9 mouse cellular contexts compared by ENCODE assay signal in genomic region chr4:41275927-41276326, GRCm38 (mm10). TPM values are rescaled to one million over a fixed set of nuclear protein-coding genes. Genes with fewer than 3 reads are reported as not detected.
DNase-seq lines count a peak whose midpoint lies in the region; ATAC-seq and TF ChIP-seq lines count a peak whose summit lies in the region.
"Had no signal": no experiment of that assay in that cellular context is flagged by ENCODE, and none has a peak within 500 bp of the region (broad histone marks: within the 10 kb centered on the region; RNA-seq: fewer than 3 reads in every experiment).

No protein-coding gene starts in this region.

- DNase-seq in heart, postnatal 4 days, result no peak
- DNase-seq in ES-E14 (ENCODE audit: low read depth, low spot score), result no peak
- DNase-seq in forebrain, postnatal 0 days, result no peak
- no peak for DNase-seq in liver, postnatal 0 days
- DNase-seq in urinary bladder, postnatal 4 days (ENCODE audit: low spot score in 2 of 2), result no peak
- no peak for DNase-seq in urinary bladder, postnatal 10 days (ENCODE audit: low spot score)
- no peak for DNase-seq in retina, postnatal 1 day
- DNase-seq: lung, postnatal 14 days had no signal

- no peaks in the 10 kb centered on the region for H3K9me3 ChIP-seq in heart, embryonic 12.5 days (replicated peaks)
- H3K9me3 ChIP-seq in ES-E14 (ENCODE audit: control insufficient read depth, insufficient read depth, low read depth, low read length), result no peaks in the 10 kb centered on the region
- H3K9me3 ChIP-seq in forebrain, postnatal 0 days (ENCODE audit: low read length), result no peaks in the 10 kb centered on the region
- H3K9me3 ChIP-seq in liver, postnatal 0 days (ENCODE audit: low read length), result no peaks in the 10 kb centered on the region

- no peaks in the 10 kb centered on the region for H3K27me3 ChIP-seq in heart, embryonic 12.5 days (replicated peaks)
- no peaks in the 10 kb centered on the region for H3K27me3 ChIP-seq in forebrain, postnatal 0 days (ENCODE audit: insufficient read depth, low read length)
- H3K27me3 ChIP-seq in liver, postnatal 0 days (ENCODE audit: insufficient read depth, low read length), result no peaks in the 10 kb centered on the region

- no peak for TF ChIP-seq CTCF in forebrain, postnatal 0 days (IDR thresholded peaks at IDR 0.05; ENCODE audit: low read depth)
- no peak for TF ChIP-seq CTCF in liver, postnatal 0 days (IDR thresholded peaks at IDR 0.05; ENCODE audit: low read depth)

- 69% methylated on average over 5 of the region's 5 CpGs for WGBS in heart, embryonic 12.5 days
- WGBS in forebrain, postnatal 0 days, result 82% methylated on average over 5 of the region's 5 CpGs
- WGBS in liver, postnatal 0 days (ENCODE audit: insufficient replicate concordance), result 67% methylated on average over 5 of the region's 5 CpGs

- peaks cover 27% of the 10 kb centered on the region for H3K4me1 ChIP-seq in heart, embryonic 12.5 days (replicated peaks)
- H3K4me1 ChIP-seq in ES-E14 (ENCODE audit: control insufficient read depth in 2 of 2, insufficient read depth in 2 of 2, low read length in 2 of 2, poor library complexity in 1 of 2), result peaks cover 0 to 6% of the 10 kb centered on the region in 2 experiments; a peak in 3 of 4 replicates
- H3K4me1 ChIP-seq in forebrain, postnatal 0 days (ENCODE audit: insufficient read depth), result peaks cover 20% of the 10 kb centered on the region; the same call in 1 of the 2 replicates
- H3K4me1 ChIP-seq in liver, postnatal 0 days (ENCODE audit: insufficient read depth), result peaks cover 28% of the 10 kb centered on the region

- H3K27ac ChIP-seq in heart, embryonic 12.5 days (ENCODE audit: poor library complexity, severe bottlenecking), result peak overlapping the region; percentile 97; the same call in 1 of the 2 replicates
- H3K27ac ChIP-seq in ES-E14 (ENCODE audit: insufficient read depth, low read depth, low read length, poor library complexity, severe bottlenecking), result peak overlapping the region; percentile 97; the same call in 1 of the 2 replicates
- H3K27ac ChIP-seq in forebrain, postnatal 0 days (ENCODE audit: low read depth, low read length), result peak overlapping the region; percentile 85; the same call in 1 of the 2 replicates
- H3K27ac ChIP-seq in liver, postnatal 0 days (ENCODE audit: low read depth), result peak overlapping the region; percentile 96

- H3K9ac ChIP-seq in heart, embryonic 12.5 days, result peak overlapping the region; percentile 90
- peak overlapping the region; percentile 98 for H3K9ac ChIP-seq in ES-E14 (ENCODE audit: insufficient read depth, low read depth, low read length, poor library complexity, severe bottlenecking)
- peak overlapping the region; percentile 83; the same call in 1 of the 2 replicates for H3K9ac ChIP-seq in forebrain, postnatal 0 days
- peak overlapping the region; percentile 95 for H3K9ac ChIP-seq in liver, postnatal 0 days (replicated peaks)

- ATAC-seq in heart, embryonic 12.5 days (ENCODE audit: insufficient number of reproducible peaks, low FRiP score), result no peak
- no peak for ATAC-seq in forebrain, postnatal 0 days
- ATAC-seq in liver, postnatal 0 days, result no peak

- H3K4me2 ChIP-seq in heart, embryonic 12.5 days, result peak overlapping the region; percentile 86
- H3K4me2 ChIP-seq in forebrain, postnatal 0 days (ENCODE audit: low read depth), result peak overlapping the region; percentile 72
- H3K4me2 ChIP-seq in liver, postnatal 0 days (ENCODE audit: low read depth, low read length), result peak overlapping the region; percentile 98

- peak overlapping the region; percentile 97; the same call in 1 of the 2 replicates for H3K4me3 ChIP-seq in heart, embryonic 12.5 days
- peak overlapping the region; percentile 89 to 96 for H3K4me3 ChIP-seq in ES-E14 (ENCODE audit: insufficient read depth in 1 of 2, low read depth in 1 of 2, low read length in 2 of 2, poor library complexity in 1 of 2, severe bottlenecking in 1 of 2)
- H3K4me3 ChIP-seq in forebrain, postnatal 0 days (ENCODE audit: low read depth, low read length), result peak overlapping the region; percentile 63
- H3K4me3 ChIP-seq in liver, postnatal 0 days (ENCODE audit: low read depth, low read length), result peak overlapping the region; percentile 96

- H3K36me3 ChIP-seq in heart, embryonic 12.5 days, result peaks cover 3% of the 10 kb centered on the region
- H3K36me3 ChIP-seq in ES-E14 (ENCODE audit: control insufficient read depth, insufficient read depth, low read length, poor library complexity, severe bottlenecking), result peaks cover 3% of the 10 kb centered on the region
- no peaks in the 10 kb centered on the region for H3K36me3 ChIP-seq in forebrain, postnatal 0 days (ENCODE audit: insufficient read depth)
- 0 out of 2 replicates have a peak, but pooled peaks cover 3% of the 10 kb centered on the region for H3K36me3 ChIP-seq in liver, postnatal 0 days (replicated peaks; ENCODE audit: insufficient read depth, low read length)

- in situ Hi-C loops in ES-E14 (cut with MboI; ENCODE audit: low sequenced_read_pairs in 2 of 2, unreplicated experiment in 2 of 2), result no loop called here

- no peak for TF ChIP-seq EP300 in liver, postnatal 0 days (IDR thresholded peaks at IDR 0.05; ENCODE audit: low read depth)

TF ChIP-seq in ES-E14, 5 proteins besides CTCF, POLR2A, EP300 and RAD21:
- TF ChIP-seq CHD2 (IDR thresholded peaks at IDR 0.05; ENCODE audit: low read depth, low read length) (no peak), ZNF384 (IDR thresholded peaks at IDR 0.05; ENCODE audit: low read depth, low read length) (no peak), MAFK (IDR thresholded peaks at IDR 0.05; ENCODE audit: insufficient read depth, low read depth, low read length) (no peak), HCFC1 (IDR thresholded peaks at IDR 0.05; ENCODE audit: borderline replicate concordance, insufficient read depth, low read length) (no peak), ZC3H11A (IDR thresholded peaks at IDR 0.05; ENCODE audit: borderline replicate concordance, low read depth, low read length) (no peak)

RNA-seq across cellular contexts. Expression of gene Ubap2, which starts 1.0 kb away (rescaled TPM):
- 67.8 and 80.3 TPM in 2 replicates for polyA plus RNA-seq in heart, embryonic 12.5 days (2016; fragmentation: Nextera tagmentation; extraction: Ambion mirVana)
- 10 to 100 TPM; 79.9 to 89.9 TPM for total RNA-seq in heart, postnatal 4 days (2021)
- total RNA-seq in ES-E14 (2012; rRNA removed), result 41.2 and 42.7 TPM in 2 replicates
- 15.3 and 16.1 TPM in 2 replicates for total RNA-seq in forebrain, postnatal 0 days (2014; rRNA removed)
- 29.3 and 37.3 TPM in 2 replicates for polyA plus RNA-seq in forebrain, postnatal 0 days (2015; fragmentation: Nextera tagmentation; extraction: Ambion mirVana)
- 8.3 and 10.8 TPM in 2 replicates for polyA plus RNA-seq in liver, postnatal 0 days (2015; fragmentation: Nextera tagmentation; extraction: Ambion mirVana)

RNA-seq across cellular contexts. Expression of gene Dcaf12, which starts 38.8 kb away (rescaled TPM):
- 47.0 and 47.3 TPM in 2 replicates for polyA plus RNA-seq in heart, embryonic 12.5 days (2016; fragmentation: Nextera tagmentation; extraction: Ambion mirVana)
- 10 to 100 TPM; 38.5 to 46.0 TPM for total RNA-seq in heart, postnatal 4 days (2021)
- total RNA-seq in ES-E14 (2012; rRNA removed), result 20.4 and 27.7 TPM in 2 replicates
- 60.7 and 63.3 TPM in 2 replicates for total RNA-seq in forebrain, postnatal 0 days (2014; rRNA removed)
- 49.9 and 57.3 TPM in 2 replicates for polyA plus RNA-seq in forebrain, postnatal 0 days (2015; fragmentation: Nextera tagmentation; extraction: Ambion mirVana)
- polyA plus RNA-seq in liver, postnatal 0 days (2015; fragmentation: Nextera tagmentation; extraction: Ambion mirVana), result 35.8 and 39.6 TPM in 2 replicates
